Mouse (Mus musculus) forebrain, embryonic 10.5 days (tissue): ENCODE data around the gene Ifnk. TPM values are rescaled to one million over a fixed set of nuclear protein-coding genes. Genes with fewer than 3 reads are reported as not detected.

ENCODE experiments used
- DNase-seq: peaks from one replicate; pipeline ENCODE4 v3.0.0-alpha.2; 2017; ENCODE audit warnings: low spot score; ENCODE audit errors: extremely low spot score
- H3K27ac ChIP-seq: fragments of 300-500 bp; sonication (generic); 2 replicates; pipeline ENCODE4 v1.5.1; 2016; ENCODE audit warnings: mild to moderate bottlenecking
- H3K27me3 ChIP-seq: fragments of 300-500 bp; sonication (generic); 2 replicates; pipeline ENCODE4 v1.6.1; 2016; ENCODE audit warnings: mild to moderate bottlenecking; ENCODE audit not compliant: poor library complexity, severe bottlenecking
- H3K36me3 ChIP-seq: fragments of 300-500 bp; sonication (generic); replicated peaks from 2 replicates; pipeline ENCODE4 v1.6.1; 2016; ENCODE audit warnings: mild to moderate bottlenecking, moderate library complexity
- H3K4me1 ChIP-seq: fragments of 300-500 bp; sonication (generic); 2 replicates; pipeline ENCODE4 v1.6.1; 2016
- H3K4me3 ChIP-seq: fragments of 300-500 bp; sonication (generic); 2 replicates; pipeline ENCODE4 v1.5.1; 2016; ENCODE audit warnings: mild to moderate bottlenecking, moderate library complexity
- H3K9me3 ChIP-seq: fragments of 300-500 bp; sonication (generic); 2 replicates; pipeline ENCODE4 v1.6.1; 2016; ENCODE audit warnings: mild to moderate bottlenecking, moderate library complexity
- WGBS: fragments of 180-500 bp; shearing (Covaris S2); methylation state at CpG from one replicate; pipeline ENCODE4 v1.1.7; 2016; 5-methylcytosine and 5-hydroxymethylcytosine counted together
- polyA plus RNA-seq: library from polyadenylated mRNA; unstranded; fragments of >200 nt; fragmentation: Nextera tagmentation; extraction: Ambion mirVana; gene quantifications from 2 replicates; pipeline ENCODE4 v1.2.1, GENCODE M21; 2016

Gene Ifnk
- 0.39 and 0.67 TPM in 2 replicates for polyA plus RNA-seq

- H3K27me3 ChIP-seq: peaks cover 2% of the 10 kb centered on the region; the same call in 1 of the 2 replicates
- peaks cover 28% of the 10 kb centered on the region for H3K4me1 ChIP-seq
- 80% methylated on average over 4 of the region's 4 CpGs for WGBS
- DNase-seq: no peak
- H3K27ac ChIP-seq: no peak within 1 kb of the TSS
- H3K36me3 ChIP-seq: no peaks in the 10 kb centered on the region
- H3K4me3 ChIP-seq: no peak within 1 kb of the TSS
- H3K9me3 ChIP-seq: no peaks in the 10 kb centered on the region
Observed at GRCm38 (mm10) chr4:35151756-35152155, at the start of gene Ifnk. Gene Ifnk, plus strand, starts transcription at chr4:35152056.

GRCm38 (mm10) chr4:35105115-35105773 lies 46.6 kb upstream of the Ifnk start:
- H3K4me1 ChIP-seq: peaks cover 22% of the 10 kb centered on the region
- H3K9me3 ChIP-seq: no peaks in the 10 kb centered on the region
- peaks cover 10% of the 10 kb centered on the region for H3K36me3 ChIP-seq
- 0 out of 2 replicates have a peak, but pooled peaks cover 13% of the 10 kb centered on the region for H3K27me3 ChIP-seq
- no peak overlapping the region for H3K27ac ChIP-seq
- no peak for DNase-seq
- WGBS: 76% methylated on average over 14 of the region's 14 CpGs
- no peak overlapping the region for H3K4me3 ChIP-seq

- Histone ChIP-seq H3K9me3 (no peaks in the 10 kb centered on the region), H3K4me3 (no peak overlapping the region), H3K36me3 (peaks cover 9% of the 10 kb centered on the region), H3K27ac (no peak overlapping the region), H3K27me3 (peaks cover 18% of the 10 kb centered on the region), H3K4me1 (peaks cover 37% of the 10 kb centered on the region)
- 90% methylated on average over 4 of the region's 4 CpGs for WGBS
- no peak for DNase-seq
Observed at GRCm38 (mm10) chr4:35112452-35112851, 39.4 kb upstream of the Ifnk start.

- Histone ChIP-seq H3K36me3 (peaks cover 2% of the 10 kb centered on the region; the same call in 1 of the 2 replicates), H3K27ac (no peak overlapping the region), H3K4me3 (no peak overlapping the region), H3K27me3 (peaks cover 31% of the 10 kb centered on the region), H3K4me1 (peaks cover 37% of the 10 kb centered on the region), H3K9me3 (no peaks in the 10 kb centered on the region; the same call in 1 of the 2 replicates)
- no peak for DNase-seq
- 85% methylated on average over 13 of the region's 13 CpGs for WGBS
Observed at GRCm38 (mm10) chr4:35113516-35114248, 38.2 kb upstream of the Ifnk start.

GRCm38 (mm10) chr4:35114950-35115349 lies 36.9 kb upstream of the Ifnk start:
- peaks cover 40% of the 10 kb centered on the region for H3K27me3 ChIP-seq
- DNase-seq: no peak
- H3K36me3 ChIP-seq: no peaks in the 10 kb centered on the region; the same call in 1 of the 2 replicates
- 88% methylated on average over 2 of the region's 2 CpGs for WGBS
- H3K9me3 ChIP-seq: no peaks in the 10 kb centered on the region; the same call in 1 of the 2 replicates
- 0 out of 2 replicates have a peak overlapping the region, but pooled peaks have one; percentile 35 for H3K27ac ChIP-seq
- H3K4me1 ChIP-seq: peaks cover 42% of the 10 kb centered on the region
- no peak overlapping the region for H3K4me3 ChIP-seq

- Histone ChIP-seq H3K4me3 (0 out of 2 replicates have a peak overlapping the region, but pooled peaks have one; percentile 1), H3K36me3 (no peaks in the 10 kb centered on the region; the same call in 1 of the 2 replicates), H3K27ac (0 out of 2 replicates have a peak overlapping the region, but pooled peaks have one; percentile 35), H3K4me1 (peaks cover 51% of the 10 kb centered on the region), H3K27me3 (peaks cover 40% of the 10 kb centered on the region), H3K9me3 (no peaks in the 10 kb centered on the region; the same call in 1 of the 2 replicates)
- peak; percentile 52 for DNase-seq
- 30% methylated on average over 6 of the region's 6 CpGs for WGBS
Observed at GRCm38 (mm10) chr4:35115933-35116332, 35.9 kb upstream of the Ifnk start.

- H3K4me1 ChIP-seq: peaks cover 63% of the 10 kb centered on the region
Observed at GRCm38 (mm10) chr4:35117144-35117543, 34.7 kb upstream of the Ifnk start.

GRCm38 (mm10) chr4:35118851-35119250 lies 33.0 kb upstream of the Ifnk start:
- H3K36me3 ChIP-seq: no peaks in the 10 kb centered on the region
- peaks cover 39% of the 10 kb centered on the region for H3K27me3 ChIP-seq
- H3K4me1 ChIP-seq: peaks cover 69% of the 10 kb centered on the region
- 89% methylated on average over 2 of the region's 2 CpGs for WGBS
- H3K27ac ChIP-seq: no peak overlapping the region
- DNase-seq: no peak
- no peaks in the 10 kb centered on the region; the same call in 1 of the 2 replicates for H3K9me3 ChIP-seq
- H3K4me3 ChIP-seq: no peak overlapping the region

More at GRCm38 (mm10) chr4:35117144-35117543, 34.7 kb upstream of the Ifnk start:
- no peak for DNase-seq
- Histone ChIP-seq H3K27me3 (peaks cover 47% of the 10 kb centered on the region), H3K27ac (no peak overlapping the region), H3K36me3 (no peaks in the 10 kb centered on the region; the same call in 1 of the 2 replicates), H3K9me3 (no peaks in the 10 kb centered on the region; the same call in 1 of the 2 replicates), H3K4me3 (no peak overlapping the region)
- WGBS: 96% methylated on average over 3 of the region's 3 CpGs

GRCm38 (mm10) chr4:35120159-35120558 lies 31.7 kb upstream of the Ifnk start:
- Histone ChIP-seq H3K27me3 (peaks cover 33% of the 10 kb centered on the region), H3K36me3 (no peaks in the 10 kb centered on the region), H3K4me1 (peaks cover 72% of the 10 kb centered on the region), H3K4me3 (no peak overlapping the region), H3K9me3 (no peaks in the 10 kb centered on the region; the same call in 1 of the 2 replicates), H3K27ac (no peak overlapping the region)
- no peak for DNase-seq
- 68% methylated on average over 4 of the region's 4 CpGs for WGBS

- Histone ChIP-seq H3K4me1 (peaks cover 72% of the 10 kb centered on the region), H3K27ac (no peak overlapping the region), H3K4me3 (no peak overlapping the region), H3K36me3 (no peaks in the 10 kb centered on the region), H3K27me3 (peaks cover 33% of the 10 kb centered on the region), H3K9me3 (no peaks in the 10 kb centered on the region; the same call in 1 of the 2 replicates)
- WGBS: 82% methylated on average over 8 of the region's 8 CpGs
- DNase-seq: no peak
Observed at GRCm38 (mm10) chr4:35120575-35120974, 31.3 kb upstream of the Ifnk start.

- WGBS: 40% methylated on average over 12 of the region's 12 CpGs
- DNase-seq: no peak
- no peaks in the 10 kb centered on the region; the same call in 1 of the 2 replicates for H3K9me3 ChIP-seq
- H3K27me3 ChIP-seq: peaks cover 33% of the 10 kb centered on the region
- no peak overlapping the region for H3K4me3 ChIP-seq
- H3K36me3 ChIP-seq: no peaks in the 10 kb centered on the region
- peaks cover 72% of the 10 kb centered on the region for H3K4me1 ChIP-seq
- peak overlapping the region; percentile 60; the same call in 1 of the 2 replicates for H3K27ac ChIP-seq
Observed at GRCm38 (mm10) chr4:35121060-35121459, 30.8 kb upstream of the Ifnk start.

- no peaks in the 10 kb centered on the region; the same call in 1 of the 2 replicates for H3K9me3 ChIP-seq
- 64% methylated on average over 5 of the region's 5 CpGs for WGBS
- DNase-seq: no peak
- H3K27ac ChIP-seq: 0 out of 2 replicates have a peak overlapping the region, but pooled peaks have one; percentile 35
- H3K27me3 ChIP-seq: peaks cover 22% of the 10 kb centered on the region
- H3K4me3 ChIP-seq: no peak overlapping the region
- peaks cover 86% of the 10 kb centered on the region for H3K4me1 ChIP-seq
- no peaks in the 10 kb centered on the region for H3K36me3 ChIP-seq
Observed at GRCm38 (mm10) chr4:35123087-35123486, 28.8 kb upstream of the Ifnk start.
